Mouse (Mus musculus): ENCODE measurements around the gene Prss53.
A peak's percentile ranks its signal among the peaks of the same experiment; 100 is the strongest.
"Not testable (repeated sequence)": the region's sequence is repeated elsewhere in the genome, so short reads cannot be mapped to it uniquely, and the experiment has no call there.

The Prss53 gene

GRCm38 (mm10) chr7:127912190-127912871, 21.6 kb upstream of the Prss53 start, which contains the start of gene Kat8:
Gene Kat8, plus strand, starts transcription at chr7:127912516.
- peak; percentile 80 for DNase-seq (ENCODE audit: low spot score)

- DNase-seq (ENCODE audit: low spot score) = no peak
These were observed 17.9 kb upstream of the Prss53 start for GRCm38 (mm10) chr7:127908656-127909055.

GRCm38 (mm10) chr7:127907939-127908338, 17.2 kb upstream of the Prss53 start:
- DNase-seq (ENCODE audit: low spot score) = no peak

DNA sequence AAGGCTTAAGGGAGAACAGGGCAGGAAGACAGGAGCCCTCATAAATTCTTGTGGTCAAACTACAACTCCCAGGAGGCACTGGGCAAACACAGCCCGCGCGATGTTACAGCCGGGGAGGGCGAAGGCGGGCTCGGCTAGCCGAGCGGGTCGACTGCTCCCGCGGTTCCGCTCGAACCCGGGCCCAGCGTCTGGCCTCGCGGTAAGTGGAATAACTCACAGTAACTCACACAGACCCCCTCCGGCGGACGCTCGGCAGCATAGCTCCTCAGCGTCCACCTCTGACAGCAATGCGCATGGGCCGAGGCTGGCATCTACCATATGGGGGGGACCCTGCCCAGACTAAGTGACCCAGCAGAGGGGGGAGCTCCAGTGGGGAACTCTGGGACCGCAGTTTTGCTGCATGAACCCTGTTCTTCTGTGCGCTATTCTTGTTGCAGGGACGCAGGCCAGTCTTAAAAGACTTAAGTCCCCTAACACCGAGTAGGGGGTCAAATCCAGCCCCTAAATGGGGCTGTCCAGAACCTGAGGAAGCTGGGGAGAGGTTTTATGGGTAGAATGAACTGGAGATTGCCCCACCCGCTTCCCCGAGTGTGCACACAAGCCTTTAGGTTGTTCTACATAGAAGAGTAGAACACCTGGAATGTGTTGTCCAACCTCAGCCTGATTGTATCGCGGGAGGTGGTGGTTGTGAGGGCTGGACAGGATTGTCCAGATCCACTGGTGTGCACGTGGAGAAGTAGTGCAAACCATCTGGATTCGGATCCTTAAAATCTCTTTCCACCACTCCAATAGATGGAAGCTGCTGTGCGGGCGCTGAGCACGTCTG, 13.4 kb upstream of the Prss53 start, which contains the start of gene Bckdk:
Gene Bckdk (plus strand): TSS at position 112 of the 826 bp plus-strand sequence.
- peak; percentile 64 for DNase-seq (ENCODE audit: low spot score)

DNA sequence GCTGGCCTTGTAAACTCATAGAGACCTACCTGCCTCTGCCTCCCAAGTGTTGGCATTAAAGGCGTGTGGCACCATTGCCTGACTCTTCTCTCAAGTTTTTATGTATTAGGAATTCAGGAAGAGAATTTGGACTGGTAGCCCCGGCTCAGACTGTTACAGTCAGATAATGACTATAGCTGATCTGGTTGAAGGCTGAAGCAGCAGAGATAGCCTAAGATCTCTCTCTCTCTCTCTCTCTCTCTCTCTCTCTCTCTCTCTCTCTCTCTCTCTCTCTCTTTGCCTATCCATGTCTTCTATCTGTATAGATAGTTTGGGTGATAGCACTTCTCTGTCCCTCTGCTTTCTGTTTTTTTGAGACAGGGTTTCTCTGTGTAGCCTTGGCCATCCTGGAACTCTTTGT, 11.0 kb upstream of the Prss53 start:
- DNase-seq (ENCODE audit: low spot score) = no peak

DNA sequence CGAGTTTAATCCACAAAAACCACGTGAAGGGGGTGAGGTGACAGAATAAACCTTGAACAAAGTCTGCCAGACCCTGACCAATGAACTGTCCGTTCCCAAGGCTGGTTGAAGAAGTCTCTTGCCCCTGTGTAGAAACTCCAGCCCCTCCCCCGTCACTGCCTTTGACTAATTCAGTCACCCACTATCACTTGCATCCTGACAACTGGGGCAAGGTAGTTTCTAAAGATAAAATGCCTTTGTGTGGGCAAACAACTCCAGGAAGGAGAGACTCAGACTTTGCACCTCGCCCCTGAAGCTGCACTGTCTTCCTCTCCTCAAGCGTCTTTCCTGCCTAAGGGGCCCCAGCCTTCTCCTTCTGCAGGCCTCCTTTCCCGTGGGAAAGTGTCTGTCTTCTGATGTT, 9.2 kb upstream of the Prss53 start:
- no peak for DNase-seq (ENCODE audit: low spot score)

GRCm38 (mm10) chr7:127898179-127898956, 7.6 kb upstream of the Prss53 start:
- DNase-seq (ENCODE audit: low spot score) = no peak

GRCm38 (mm10) chr7:127897542-127897941, 6.8 kb upstream of the Prss53 start:
- DNase-seq (ENCODE audit: low spot score) = no peak

DNA sequence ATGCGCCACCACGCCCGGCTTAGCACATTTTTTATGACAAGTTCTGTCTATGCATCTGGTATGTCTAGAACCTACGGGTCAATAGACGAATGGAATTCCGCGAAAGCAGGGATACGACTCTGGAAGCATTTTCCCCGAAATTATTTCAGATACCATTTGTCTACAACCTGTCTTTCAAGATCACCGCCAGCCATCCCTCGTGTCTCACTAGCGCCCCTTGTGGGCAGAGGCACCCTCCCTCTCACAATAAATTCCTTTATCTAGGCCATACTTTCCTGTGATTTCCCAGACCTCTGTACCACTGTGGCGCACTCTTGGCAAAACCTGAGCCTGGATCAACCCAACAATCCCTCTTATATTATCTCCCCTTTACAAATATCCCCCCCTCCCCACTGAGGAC, 5.6 kb upstream of the Prss53 start:
- DNase-seq (ENCODE audit: low spot score) = peak; percentile 50

DNA sequence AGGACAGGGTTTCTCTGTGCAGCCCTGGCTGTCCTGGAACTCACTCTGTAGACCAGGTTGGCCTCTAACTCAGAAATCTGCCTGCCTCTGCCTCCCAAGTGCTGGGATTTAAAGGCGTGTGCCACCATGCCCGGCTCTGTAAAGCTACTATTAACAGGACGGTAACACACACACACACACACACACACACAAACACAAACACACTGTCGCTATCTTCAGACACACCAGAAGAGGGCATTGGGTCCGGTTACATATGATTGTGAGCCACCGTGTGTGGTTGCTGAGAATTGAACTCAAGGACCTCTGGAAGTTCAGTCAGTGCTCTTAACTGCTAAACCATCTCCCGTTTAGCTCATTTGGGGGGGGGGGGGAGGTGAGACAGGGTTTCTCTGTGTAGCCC, 5.1 kb upstream of the Prss53 start:
- DNase-seq (ENCODE audit: low spot score) = not testable (repeated sequence)

GRCm38 (mm10) chr7:127895442-127895841, 4.7 kb upstream of the Prss53 start, which contains the start of the genes Gm21974 and Vkorc1:
Gene Gm21974, minus strand, starts transcription at chr7:127895454.
Gene Vkorc1, minus strand, starts transcription at chr7:127895617.
- DNase-seq (ENCODE audit: low spot score) = peak; percentile 88

- no peak for DNase-seq (ENCODE audit: low spot score)
These were observed 3.7 kb upstream of the Prss53 start for GRCm38 (mm10) chr7:127894480-127894879.

- no peak for DNase-seq (ENCODE audit: low spot score)
These were observed 1.9 kb downstream of the Prss53 start for GRCm38 (mm10) chr7:127888821-127889220.

- DNase-seq (ENCODE audit: low spot score) = no peak
These were observed 3.0 kb downstream of the Prss53 start for GRCm38 (mm10) chr7:127887781-127888180.

- no peak for DNase-seq (ENCODE audit: low spot score)
These were observed 3.6 kb downstream of the Prss53 start for GRCm38 (mm10) chr7:127887191-127887590.

- DNase-seq (ENCODE audit: low spot score) = no peak
These were observed 4.2 kb downstream of the Prss53 start for GRCm38 (mm10) chr7:127886551-127886950.

GRCm38 (mm10) chr7:127885951-127886350, 4.8 kb downstream of the Prss53 start:
- DNase-seq (ENCODE audit: low spot score) = peak; percentile 38

- no peak for DNase-seq (ENCODE audit: low spot score)
These were observed 10.3 kb downstream of the Prss53 start for GRCm38 (mm10) chr7:127880431-127880830.

GRCm38 (mm10) chr7:127879301-127879700, 11.5 kb downstream of the Prss53 start:
- DNase-seq (ENCODE audit: low spot score) = no peak

DNA sequence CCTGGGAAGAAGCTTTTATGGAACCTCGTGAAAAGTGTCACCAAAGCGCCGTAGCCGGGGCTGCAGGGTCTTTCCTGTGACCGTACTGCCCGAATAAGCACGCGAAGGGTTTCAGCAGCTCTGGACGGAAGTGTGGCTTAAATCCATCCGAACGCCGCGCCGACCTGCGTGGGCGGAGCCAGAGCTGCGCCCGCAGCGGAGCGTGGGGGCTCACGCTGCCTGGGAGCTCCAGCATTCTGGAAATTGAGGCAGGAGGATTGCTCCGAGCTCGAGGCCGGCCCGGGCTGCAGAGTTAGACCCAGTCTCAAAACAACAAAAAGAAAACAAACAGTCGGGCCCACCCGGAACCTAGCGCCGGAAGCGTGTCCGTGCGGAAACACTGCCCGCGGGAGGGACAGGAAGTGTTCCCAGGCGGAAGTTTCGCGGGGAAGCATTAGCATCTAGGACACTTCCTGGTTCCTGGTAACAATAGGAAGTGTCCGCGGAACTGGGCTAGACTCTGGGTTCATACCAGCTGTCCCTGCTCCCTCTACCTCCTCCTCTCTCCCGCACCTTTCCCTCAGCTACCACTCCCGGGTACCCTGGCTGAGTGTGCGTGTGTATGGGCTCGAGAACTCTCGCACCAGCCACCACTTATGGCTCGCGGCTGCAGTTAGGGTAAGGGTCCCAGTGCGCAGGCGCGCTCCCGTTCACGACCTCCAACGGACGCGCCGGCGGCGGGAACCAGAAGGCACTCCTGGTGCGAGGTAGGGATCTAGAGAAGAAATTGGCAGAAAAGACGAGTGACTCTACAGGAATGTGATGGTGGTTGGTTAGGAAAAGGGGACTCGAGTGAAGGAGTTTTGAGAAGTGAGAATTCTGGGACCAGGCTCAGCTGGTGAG, 14.1 kb downstream of the Prss53 start, which contains the start of gene Zfp668:
Gene Zfp668 (minus strand): TSS at position 362 of the 882 bp plus-strand sequence.
- peak; percentile 86 for DNase-seq (ENCODE audit: low spot score)

DNA sequence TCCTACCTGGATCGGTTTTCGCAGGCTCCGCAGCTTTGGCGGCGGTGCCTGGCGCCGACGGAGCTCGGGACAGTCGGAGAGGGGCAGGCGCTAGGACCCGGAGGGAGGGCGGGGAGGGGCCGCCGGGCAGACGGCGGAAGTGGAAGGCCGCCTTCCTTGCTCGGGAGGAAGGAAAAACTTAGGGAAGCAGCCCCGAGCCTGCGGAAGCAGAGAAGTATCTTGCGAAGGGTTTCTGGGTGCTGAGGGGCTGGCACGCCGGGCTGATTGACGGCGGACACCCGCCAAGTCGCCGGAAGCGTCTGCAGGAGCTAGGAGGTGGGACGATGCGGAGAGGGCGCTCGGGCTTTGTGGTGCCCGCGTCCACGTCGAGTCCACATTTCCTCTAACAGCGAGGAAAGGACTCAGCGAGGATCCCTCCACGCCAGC, 14.7 kb downstream of the Prss53 start, which contains the start of gene Zfp646:
Gene Zfp646 (plus strand): TSS at position 181 of the 426 bp plus-strand sequence.
- peak; percentile 57 for DNase-seq (ENCODE audit: low spot score)

Data from ovary, postnatal 14 days (tissue).